Mouse (Mus musculus) spleen, adult 2 months (tissue): ENCODE measurements around the gene Melk.

ENCODE experiments used
- CTCF ChIP-seq: fragments of 200-500 bp; IDR thresholded peaks from 2 replicates; pipeline ENCODE4 v1.5.1; 2011; ENCODE audit warnings: mild to moderate bottlenecking, inconsistent platforms; ENCODE audit not compliant: insufficient read depth, insufficient read length, insufficient replicate concordance; ENCODE audit errors: extremely low read depth
- POLR2A ChIP-seq: fragments of 200-500 bp; IDR thresholded peaks from 2 replicates; pipeline ENCODE4 v1.6.1; 2011; ENCODE audit warnings: low read depth, low read length, inconsistent platforms

DNA sequence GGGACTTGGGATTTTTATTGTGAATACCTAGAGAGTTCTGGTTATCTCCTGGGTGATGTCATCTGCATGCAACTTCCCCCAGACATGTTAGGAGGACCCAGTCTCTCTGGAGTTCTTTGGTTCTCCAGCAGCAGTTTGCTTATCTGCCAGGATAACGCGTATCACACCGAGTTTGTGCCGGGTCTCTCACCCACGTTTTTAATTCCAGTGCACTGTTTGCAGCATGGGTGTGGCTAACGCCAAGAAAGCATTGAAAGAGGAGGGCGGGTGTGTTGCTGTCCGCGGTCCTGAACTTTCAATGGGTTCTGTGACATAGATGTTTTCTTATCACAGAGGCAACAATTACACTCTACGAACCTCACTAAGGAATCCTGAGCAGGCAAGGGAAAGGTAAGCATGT, 40.4 kb upstream of the Melk start:
- TF ChIP-seq POLR2A (no peak), CTCF (no peak)
